Mouse (Mus musculus) lung, embryonic 14.5 days (tissue): ENCODE results near the gene Mrps23. TPM values are rescaled to one million over a fixed set of nuclear protein-coding genes. Genes with fewer than 3 reads are reported as not detected.

Experiments
- ATAC-seq: fragments of 200-750 bp; cut with Nextera tagmentation; 2 replicates; pipeline ENCODE4 v1.8.0; 2017; ENCODE audit warnings: mild to moderate bottlenecking, moderate TSS enrichment, moderate library complexity; ENCODE audit not compliant: insufficient read depth
- DNase-seq: peaks from one replicate; pipeline ENCODE4 v3.0.0-alpha.2; 2015
- H3K27ac ChIP-seq: fragments of 300-500 bp; sonication (generic); 2 replicates; pipeline ENCODE4 v1.5.1; 2014; ENCODE audit warnings: low read depth, mild to moderate bottlenecking, moderate library complexity
- H3K27me3 ChIP-seq: fragments of 300-500 bp; sonication (generic); 2 replicates; pipeline ENCODE4 v1.6.1; 2014; ENCODE audit warnings: low read length, control low read depth; ENCODE audit not compliant: insufficient read depth
- H3K36me3 ChIP-seq: fragments of 300-500 bp; sonication (generic); 2 replicates; pipeline ENCODE4 v1.6.1; 2014; ENCODE audit warnings: control low read depth; ENCODE audit not compliant: insufficient read depth
- H3K4me1 ChIP-seq: fragments of 300-500 bp; sonication (generic); 2 replicates; pipeline ENCODE4 v1.6.1; 2014; ENCODE audit warnings: antibody characterized with exemption, control low read depth; ENCODE audit not compliant: insufficient read depth
- H3K4me2 ChIP-seq: fragments of 300-500 bp; sonication (generic); 2 replicates; pipeline ENCODE4 v1.6.1; 2014; ENCODE audit warnings: mild to moderate bottlenecking
- H3K4me3 ChIP-seq: fragments of 300-500 bp; sonication (generic); 2 replicates; pipeline ENCODE4 v1.5.1; 2014; ENCODE audit warnings: low read depth, low read length
- H3K9ac ChIP-seq: fragments of 300-500 bp; sonication (generic); 2 replicates; pipeline ENCODE4 v1.6.1; 2014
- H3K9me3 ChIP-seq: fragments of 300-500 bp; sonication (generic); 2 replicates; pipeline ENCODE4 v1.6.1; 2016; ENCODE audit warnings: low read depth, low read length, control low read depth
- CTCF ChIP-seq: IDR thresholded peaks from 2 replicates; pipeline ENCODE4 v1.5.1; 2016; ENCODE audit warnings: antibody characterized with exemption, low read depth
- WGBS: fragments of 180-500 bp; shearing (Covaris S2); extraction: QIAGEN DNeasy Blood & Tissue Kit; methylation state at CpG from one replicate; pipeline ENCODE4 v1.1.7; 2014; 5-methylcytosine and 5-hydroxymethylcytosine counted together
- polyA plus RNA-seq: library from polyadenylated mRNA; unstranded; fragments of >200 nt; fragmentation: Nextera tagmentation; extraction: Ambion mirVana; gene quantifications from 2 replicates; pipeline ENCODE4 v1.2.1, GENCODE M21; 2014

Gene Mrps23
- polyA plus RNA-seq, 1 experiment from 2014 or later = 55.1 TPM

GRCm38 (mm10) chr11:88258212-88258611, 54.0 kb downstream of the Mrps23 start:
- H3K4me3 ChIP-seq = no peak overlapping the region
- DNase-seq (no peak), ATAC-seq (no peak)
- no peaks in the 10 kb centered on the region for H3K4me1 ChIP-seq
- 87% methylated on average over 4 of the region's 4 CpGs for WGBS
- no peaks in the 10 kb centered on the region for H3K9me3 ChIP-seq
- H3K4me2 ChIP-seq = no peak overlapping the region
- H3K27me3 ChIP-seq = no peaks in the 10 kb centered on the region
- peak; percentile 45 for TF ChIP-seq CTCF
- H3K27ac ChIP-seq = no peak overlapping the region
- no peak overlapping the region for H3K9ac ChIP-seq
- H3K36me3 ChIP-seq = no peaks in the 10 kb centered on the region

GRCm38 (mm10) chr11:88260463-88260862, 56.3 kb downstream of the Mrps23 start:
- no peak for TF ChIP-seq CTCF
- WGBS = 27% methylated on average over 7 of the region's 7 CpGs
- DNase-seq (peak; percentile 16), ATAC-seq (no peak)
- H3K27me3 ChIP-seq = no peaks in the 10 kb centered on the region
- H3K4me3 ChIP-seq = no peak overlapping the region
- H3K4me1 ChIP-seq = no peaks in the 10 kb centered on the region
- H3K9ac ChIP-seq = no peak overlapping the region
- no peaks in the 10 kb centered on the region for H3K9me3 ChIP-seq
- no peaks in the 10 kb centered on the region for H3K36me3 ChIP-seq
- no peak overlapping the region for H3K27ac ChIP-seq
- H3K4me2 ChIP-seq = no peak overlapping the region

Other genes with a start within 250 kb of the Mrps23 start
- 19.7 and 19.9 TPM in 2 replicates for gene Dynll2, start 216.9 kb upstream of the Mrps23 start, polyA plus RNA-seq
- gene Srsf1, start 157.0 kb upstream of the Mrps23 start, polyA plus RNA-seq = 446 and 450 TPM in 2 replicates
- 44.5 and 46.8 TPM in 2 replicates for gene Vezf1, start 136.1 kb upstream of the Mrps23 start, polyA plus RNA-seq
- gene Cuedc1, start 106.3 kb upstream of the Mrps23 start, polyA plus RNA-seq = 14.1 and 16.8 TPM in 2 replicates
- not detected in 2 replicates for gene Ccdc182, start 89.7 kb downstream of the Mrps23 start, polyA plus RNA-seq